Mouse (Mus musculus) kidney, adult 18-20 months (tissue): ENCODE measurements around the gene Pax4.

ENCODE experiments used
- DNase-seq: peaks from one replicate; pipeline ENCODE4 v3.0.0; 2021

The Pax4 gene

DNA sequence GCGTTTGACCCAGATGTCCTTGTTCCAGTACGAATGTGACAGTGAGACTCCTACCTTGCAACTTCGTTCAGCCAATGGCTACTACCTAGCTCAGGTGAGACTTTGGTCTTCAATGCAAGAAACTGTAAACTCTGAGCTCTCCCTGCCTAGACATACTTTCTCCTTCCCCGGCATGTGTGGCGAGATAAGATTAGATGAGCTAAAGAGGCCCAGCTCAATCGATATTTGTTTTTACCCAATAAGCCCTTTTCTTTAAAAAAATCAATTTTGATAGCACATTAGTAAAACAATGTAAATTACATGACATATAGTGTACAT lies 17.7 kb downstream of the Pax4 start:
- no peak for DNase-seq

DNA sequence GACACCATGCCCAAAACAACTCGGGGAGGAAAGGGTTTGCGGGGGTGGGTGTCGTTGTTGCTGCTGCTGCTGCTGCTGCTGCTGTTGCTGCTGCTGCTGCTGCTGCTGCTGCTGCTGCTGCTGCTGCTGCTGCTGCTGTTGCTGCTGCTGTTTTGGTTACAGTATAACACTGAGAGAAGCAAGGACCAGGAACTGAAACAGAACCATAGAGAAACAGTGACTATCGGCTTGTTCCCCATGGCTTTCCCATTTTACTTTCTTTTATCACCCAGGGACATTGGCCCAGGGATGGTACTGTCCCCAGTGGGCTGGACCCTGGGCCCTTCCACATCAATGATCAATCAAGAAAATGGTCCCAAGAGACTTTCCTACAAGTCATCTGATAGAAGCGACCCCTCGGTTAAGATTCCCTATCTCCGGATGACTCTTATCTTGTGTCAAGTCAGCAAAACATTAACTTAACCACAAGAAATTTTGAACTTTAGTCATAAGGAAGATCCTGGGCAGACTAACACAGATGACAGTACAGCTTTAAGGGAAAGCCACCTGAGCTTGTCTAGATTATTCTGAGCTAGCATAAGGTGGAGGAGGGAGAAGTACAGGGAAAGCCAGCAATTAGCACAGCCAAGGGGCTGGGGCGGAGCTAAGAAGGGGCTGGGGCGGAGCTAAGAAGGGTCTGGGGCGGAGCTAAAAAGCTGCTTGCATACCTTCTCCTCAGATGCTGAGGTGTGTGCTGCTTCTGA lies 18.2 kb downstream of the Pax4 start:
- no peak for DNase-seq

DNA sequence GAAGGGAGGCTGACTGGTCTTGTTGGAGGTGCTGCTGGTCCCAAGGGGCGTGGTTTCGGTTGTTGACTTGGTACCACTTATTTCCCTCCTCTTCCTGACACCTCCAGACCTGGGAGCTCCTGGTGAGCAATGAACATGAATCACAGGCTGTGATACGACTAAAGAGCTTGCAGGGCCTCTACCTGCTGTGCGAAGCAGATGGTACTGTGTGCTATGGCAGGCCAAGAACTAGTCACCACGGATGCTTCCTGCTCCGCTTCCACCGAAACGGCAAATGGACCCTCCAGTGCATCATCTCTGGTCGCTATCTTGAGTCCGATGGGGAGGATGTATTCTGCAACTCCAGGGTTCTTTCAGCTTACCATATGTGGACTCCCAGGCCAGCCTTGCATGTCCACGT lies 19.3 kb downstream of the Pax4 start:
- no peak for DNase-seq

DNA sequence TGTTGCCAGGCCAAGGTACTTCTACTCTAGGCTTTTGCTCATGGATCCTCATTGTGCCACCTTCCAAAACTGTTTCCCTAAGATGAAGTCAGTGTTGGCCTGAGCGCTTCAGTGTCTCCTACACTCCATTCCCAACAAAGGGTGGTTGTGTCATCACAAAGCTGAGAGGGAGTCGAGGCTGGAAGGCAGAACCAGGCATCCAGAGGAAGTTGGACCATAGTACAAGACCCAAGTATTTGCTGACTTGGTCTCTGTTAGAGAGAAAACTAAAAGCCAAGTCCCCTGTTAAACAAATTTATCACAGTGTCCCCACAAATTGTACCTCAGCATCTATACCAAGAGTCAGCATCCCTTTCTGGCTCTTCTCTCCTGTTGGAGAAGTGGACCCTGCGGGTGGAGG lies 20.9 kb downstream of the Pax4 start, which contains the start of gene Gcc1:
Gene Gcc1 (minus strand): TSS at position 101 of the 400 bp plus-strand sequence.
- DNase-seq: no peak

DNA sequence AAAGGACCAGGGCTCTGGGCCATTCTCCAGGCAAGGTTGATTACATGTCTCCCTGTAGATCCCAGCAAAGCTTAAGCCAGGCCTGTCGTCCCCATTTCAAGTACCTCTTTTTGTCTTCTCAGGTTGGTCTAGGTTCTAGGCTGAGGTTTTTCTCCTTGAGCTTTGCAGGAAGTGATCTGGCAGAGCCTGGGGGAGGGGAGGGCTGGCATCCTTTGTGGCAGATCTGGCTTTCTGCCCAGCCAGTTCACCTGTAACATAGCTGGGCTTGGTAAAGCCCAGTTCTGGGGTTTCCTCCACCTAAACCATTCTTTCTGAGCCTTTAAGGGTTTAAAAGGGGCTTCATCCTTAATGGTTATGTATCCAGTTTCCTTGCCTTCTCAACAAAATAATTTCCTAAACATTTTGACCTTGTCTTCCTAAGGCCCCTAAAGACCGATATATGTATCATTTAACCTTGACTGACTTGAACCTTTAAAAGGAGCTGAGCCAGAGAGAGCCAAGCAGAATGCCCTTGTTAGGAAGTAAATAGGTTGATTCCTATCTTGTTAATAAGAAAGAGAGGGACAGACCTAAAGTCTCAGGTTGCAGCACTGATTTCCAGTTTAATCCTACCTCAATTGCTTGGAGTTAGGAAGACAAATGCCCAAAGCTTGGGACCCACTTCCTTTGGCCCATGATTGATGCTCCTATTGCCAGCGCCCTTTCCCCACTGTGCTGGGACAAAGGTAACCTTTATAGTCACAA lies 21.9 kb downstream of the Pax4 start, which contains the start of gene Fscn3:
Gene Fscn3 (plus strand): TSS at position 694 of the 744 bp plus-strand sequence.
- DNase-seq: peak; percentile 52

DNA sequence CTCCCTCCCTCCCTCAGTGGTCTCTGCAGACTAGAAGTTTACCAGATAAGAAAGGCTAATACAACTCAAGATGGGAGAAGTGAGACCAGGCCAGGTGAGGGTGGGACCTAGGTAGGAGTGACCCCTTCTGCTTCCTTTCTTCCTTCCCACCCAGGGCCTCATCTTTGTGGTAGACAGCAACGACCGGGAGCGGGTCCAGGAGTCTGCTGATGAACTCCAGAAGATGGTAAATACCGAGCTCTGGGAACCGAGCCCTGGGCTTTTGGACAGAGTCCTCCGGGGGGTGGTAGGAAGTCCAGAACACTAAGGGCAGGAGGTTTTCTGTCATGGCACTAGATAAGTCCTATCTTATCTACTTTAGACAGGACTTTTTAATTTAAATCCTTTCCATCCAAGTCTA lies 24.1 kb downstream of the Pax4 start:
- DNase-seq: no peak

DNA sequence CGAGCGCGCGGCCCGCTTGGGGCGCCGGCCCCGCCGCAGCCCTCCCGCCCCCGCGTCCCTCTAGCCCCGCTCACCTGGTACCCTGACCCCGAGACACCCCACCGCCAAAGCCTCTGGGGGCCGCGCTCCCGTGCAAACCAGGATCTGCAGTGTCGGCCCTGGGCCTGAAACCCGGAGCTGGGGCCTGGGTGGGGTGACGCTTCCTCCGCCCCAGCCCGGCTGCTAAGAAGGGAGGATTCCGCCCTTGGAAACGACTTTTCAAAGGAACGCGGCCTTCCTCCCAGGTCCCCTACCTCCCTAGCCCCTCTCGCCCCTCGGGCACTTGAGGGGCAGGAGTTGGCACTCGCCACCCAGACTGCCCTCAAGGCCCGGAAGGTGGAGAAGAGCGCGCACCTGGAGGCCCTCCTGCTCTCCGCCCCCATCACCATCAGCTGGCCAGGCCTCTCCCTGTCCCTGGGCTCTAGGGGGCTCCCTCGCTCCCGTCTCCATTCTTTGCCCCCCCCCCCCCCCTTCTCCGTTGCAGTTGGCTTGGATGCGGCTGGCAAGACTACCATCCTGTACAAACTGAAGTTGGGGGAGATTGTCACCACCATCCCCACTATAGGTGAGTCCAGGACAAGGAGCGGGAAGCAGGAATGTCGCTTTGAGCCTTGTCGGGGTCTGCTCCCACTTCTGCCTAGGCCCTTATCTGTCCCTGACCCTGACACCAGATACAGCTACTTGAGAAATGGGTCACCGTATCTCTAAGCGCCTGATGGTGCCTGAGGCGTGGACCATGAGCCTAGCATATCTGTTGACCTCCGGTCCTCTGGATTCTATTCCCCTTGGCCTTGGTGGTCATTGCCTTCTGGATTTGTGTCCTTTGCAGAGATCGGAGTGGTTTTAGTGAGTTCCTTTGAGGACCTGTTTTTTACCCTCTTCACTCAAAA lies 25.1 kb downstream of the Pax4 start:
- DNase-seq: peak; percentile 70

DNA sequence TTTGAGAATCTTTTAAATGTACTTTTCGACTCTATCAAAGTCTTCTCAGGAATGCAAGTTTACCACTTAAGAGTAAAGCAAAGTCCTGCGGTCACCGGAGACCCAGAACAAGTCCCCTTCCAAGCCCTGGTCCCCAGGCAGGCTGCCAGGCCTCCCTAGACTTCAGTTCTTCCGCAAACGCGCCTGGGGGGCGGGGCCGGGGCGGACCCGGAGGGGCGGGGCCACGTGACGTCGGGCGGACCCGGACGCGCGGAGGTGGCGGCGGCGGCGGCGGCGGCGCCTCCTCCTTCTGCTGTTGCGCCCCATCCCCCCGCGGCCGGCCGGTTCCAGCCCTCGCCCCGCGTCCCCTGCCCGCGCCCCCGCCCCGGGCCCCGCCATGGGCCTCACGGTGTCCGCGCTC lies 25.8 kb downstream of the Pax4 start, which contains the start of gene Arf5:
Gene Arf5 (plus strand): TSS at position 248 of the 400 bp plus-strand sequence.
- DNase-seq: peak; percentile 96

DNA sequence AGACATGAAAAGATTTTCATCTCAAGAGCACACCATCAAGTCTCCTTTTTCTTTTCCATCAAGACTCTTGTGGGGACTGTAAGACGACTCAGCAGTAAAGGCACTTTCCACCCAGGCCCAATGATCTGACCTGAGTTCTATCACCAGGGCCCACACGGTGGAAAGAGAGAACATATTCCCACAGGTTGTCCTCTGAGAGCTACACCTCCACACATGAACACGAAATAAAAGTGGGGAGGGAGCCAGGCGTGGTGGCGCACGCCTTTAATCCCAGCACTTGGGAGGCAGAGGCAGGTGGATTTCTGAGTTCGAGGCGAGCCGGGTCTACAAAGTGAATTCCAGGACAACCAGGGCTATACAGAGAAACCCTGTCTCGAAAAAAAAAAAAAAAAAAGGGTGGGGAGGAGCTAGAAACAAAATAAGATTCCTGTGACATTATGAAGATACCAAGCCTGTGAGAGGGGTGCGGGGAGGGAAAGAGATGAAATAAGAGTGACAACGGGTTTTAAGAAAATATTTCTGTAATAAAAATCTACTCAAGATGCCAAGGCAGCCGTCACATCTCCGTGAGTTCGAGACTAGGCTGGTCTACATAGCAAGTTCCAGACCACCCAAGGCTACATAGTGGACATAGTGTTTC lies 26.4 kb downstream of the Pax4 start:
- DNase-seq: no peak

DNA sequence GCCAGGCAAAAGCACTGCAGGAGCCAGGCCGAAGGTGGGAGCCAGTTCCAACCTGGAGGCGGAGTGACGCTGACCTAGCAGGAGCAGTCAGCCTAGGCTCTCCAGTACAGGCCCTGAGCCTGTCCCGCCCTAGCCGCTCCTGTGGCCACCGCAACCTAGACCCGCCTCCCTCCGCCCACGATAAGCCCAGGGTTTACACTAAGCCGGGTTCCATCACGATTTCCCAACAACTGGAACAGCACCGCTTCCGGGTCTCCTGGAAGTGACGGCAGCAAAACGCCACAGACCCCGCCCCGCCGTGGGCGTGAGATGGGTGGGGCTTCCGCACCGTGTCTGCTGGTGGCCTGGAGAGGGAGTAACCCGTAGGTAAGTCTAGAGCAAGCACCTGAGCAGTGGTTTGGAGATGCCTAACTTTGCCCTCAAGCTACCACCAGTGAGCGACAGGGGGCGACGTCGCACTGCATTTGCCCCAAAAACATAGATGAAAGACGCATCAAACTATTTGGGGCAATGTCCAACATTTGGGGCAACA lies 27.6 kb downstream of the Pax4 start:
- DNase-seq: peak; percentile 98

DNA sequence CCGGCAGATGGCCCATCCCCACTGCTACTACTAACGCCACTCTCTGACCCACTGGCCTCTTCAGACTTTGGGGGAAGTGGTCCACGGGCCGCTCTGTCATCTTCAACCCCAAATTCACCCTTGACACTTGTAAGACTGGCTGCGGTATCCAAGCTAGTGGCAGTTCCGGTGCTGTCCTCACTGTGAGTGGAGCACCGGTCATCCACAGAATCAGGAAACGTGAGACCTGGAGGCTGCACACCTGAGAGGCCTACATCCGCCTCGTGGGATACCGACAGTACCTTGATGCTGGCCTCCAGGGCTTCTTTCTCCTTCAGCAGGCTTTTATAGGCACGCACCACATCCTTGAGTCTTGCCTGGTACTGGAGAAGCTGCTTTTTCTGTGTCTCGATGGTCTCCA lies 28.3 kb downstream of the Pax4 start:
- no peak for DNase-seq

DNA sequence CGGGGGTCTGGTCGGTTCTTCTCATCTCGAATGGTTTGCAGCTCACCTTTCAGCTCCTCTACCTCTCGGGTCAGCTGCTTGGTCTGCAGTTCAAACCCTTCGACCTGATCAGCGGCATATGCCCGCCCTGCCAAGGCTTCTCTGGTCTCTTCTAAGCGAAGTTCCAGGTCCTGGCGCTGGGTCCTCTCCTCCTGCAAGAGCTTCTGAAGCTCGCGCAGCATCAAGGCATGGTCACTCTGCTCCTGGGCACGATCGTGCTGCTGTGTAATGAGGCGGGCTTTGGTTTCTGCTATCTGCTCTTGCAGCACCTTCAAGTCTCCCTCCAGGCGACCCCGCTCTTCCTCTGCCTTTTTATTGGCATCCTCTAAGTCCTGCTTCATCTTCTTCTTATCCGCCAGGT lies 28.8 kb downstream of the Pax4 start:
- DNase-seq: no peak

DNA sequence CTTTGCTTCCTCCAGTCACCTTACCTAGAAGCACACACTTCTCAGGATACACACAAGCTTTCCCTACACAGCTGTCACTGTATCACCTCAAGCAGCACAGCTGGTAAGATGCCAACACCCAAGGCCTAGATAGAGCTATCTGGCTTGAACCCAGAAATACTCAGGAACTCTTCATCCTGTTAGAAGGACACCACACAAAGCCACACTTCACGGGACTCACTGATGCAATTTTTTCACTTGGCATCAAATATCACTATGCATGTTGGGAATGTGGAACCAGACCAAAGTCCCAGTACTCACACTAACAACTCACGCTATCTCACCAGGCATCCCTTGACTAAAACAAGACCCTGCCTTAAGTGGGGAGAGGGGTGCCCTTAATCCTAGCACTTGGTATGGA lies 29.5 kb downstream of the Pax4 start:
- no peak for DNase-seq

DNA sequence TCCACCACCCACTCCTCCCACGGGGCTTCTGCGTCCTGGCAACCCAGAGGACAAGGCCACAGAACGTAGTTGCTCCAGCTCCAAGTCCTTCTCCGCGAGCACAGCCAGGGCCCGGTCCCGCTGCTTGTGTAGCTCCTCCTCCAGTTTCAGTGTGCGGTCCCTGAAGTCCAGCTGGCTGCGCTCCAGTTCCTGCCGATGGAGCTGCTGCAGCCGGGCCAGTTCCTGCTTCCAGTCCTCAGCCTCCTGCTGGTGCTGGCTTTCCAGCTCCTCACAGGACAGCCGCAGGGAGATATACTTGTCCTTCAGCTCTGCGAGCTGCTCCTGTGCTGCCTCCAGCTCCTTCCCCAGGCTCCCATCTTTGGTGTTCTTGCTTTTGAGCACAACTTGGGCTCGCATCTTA lies 30.7 kb downstream of the Pax4 start:
- peak; percentile 81 for DNase-seq

DNA sequence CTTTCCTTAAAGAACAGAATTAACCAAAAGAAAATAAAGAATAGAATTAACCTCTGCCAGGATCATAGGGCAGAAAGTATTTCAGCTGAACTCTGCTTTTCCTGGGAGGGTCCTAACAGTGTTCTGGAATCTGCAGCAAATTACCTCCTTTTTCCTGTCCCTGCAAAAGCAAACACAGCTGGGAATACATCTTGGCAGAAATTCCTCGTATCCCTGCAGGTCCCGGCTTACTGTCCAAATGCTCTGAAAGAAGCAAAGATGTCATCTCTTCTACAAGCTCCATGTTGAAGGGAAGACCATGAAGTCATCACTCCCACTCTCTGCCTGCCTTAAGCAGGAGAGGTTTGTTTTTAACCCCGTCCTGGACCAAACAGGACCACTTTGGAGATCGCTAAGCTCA lies 32.2 kb downstream of the Pax4 start:
- no peak for DNase-seq

DNA sequence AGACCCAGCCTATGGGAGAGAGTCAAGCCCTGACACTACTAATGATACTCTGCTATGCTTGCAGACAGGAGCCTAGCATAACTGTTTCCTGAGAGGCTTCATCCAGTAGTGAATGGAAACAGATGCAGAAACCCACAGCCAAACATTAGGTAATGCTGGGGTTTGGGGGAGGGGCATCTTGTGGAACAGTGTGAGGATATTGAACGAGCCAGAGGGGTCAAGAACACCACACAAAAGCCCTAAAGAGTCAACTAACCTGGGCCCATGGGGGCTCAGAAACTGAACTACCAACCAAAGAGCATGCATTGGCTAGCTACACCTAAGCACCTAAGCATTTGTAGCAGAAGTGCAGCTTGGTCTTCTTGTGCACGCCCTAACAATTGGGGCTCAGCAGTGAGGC lies 37.9 kb downstream of the Pax4 start:
- no peak for DNase-seq

DNA sequence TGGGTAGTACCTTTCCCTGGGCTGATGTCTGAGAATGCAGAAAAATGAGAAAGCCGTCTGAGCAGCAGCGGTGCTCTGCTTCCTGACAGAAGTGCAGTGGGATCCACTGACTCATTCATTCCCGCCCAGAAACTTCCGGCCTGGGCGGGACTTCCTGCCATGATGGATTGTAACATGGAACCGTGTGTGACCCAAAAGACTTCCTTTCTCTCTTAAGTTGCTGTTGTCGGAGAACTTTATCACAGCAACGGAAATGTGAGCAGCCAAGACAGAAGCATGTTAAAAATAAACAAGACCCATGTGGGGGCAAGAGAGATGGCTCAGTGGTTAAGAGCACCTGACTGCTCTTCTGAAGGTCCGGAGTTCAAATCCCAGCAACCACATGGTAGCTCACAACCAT lies 39.1 kb downstream of the Pax4 start:
- DNase-seq: peak; percentile 38

DNA sequence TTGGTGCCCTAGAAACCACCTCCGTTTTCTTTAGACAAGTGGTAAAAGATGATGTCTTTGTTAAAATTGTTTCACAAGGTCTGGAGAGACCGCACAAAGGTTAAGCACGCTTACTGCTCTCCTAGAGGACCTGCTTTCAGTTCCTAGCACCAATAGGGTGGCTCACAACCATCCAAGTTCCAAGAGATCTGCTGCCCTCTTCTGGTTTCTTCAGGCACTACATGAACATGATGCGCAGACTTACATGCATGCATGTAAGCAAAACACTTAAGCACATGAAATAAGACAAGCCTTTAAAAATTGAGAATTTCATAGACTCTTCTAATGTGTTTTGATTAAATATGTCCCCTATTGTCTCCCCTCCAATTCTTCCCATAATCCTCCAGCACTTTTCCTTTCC lies 49.4 kb downstream of the Pax4 start:
- no peak for DNase-seq

DNA sequence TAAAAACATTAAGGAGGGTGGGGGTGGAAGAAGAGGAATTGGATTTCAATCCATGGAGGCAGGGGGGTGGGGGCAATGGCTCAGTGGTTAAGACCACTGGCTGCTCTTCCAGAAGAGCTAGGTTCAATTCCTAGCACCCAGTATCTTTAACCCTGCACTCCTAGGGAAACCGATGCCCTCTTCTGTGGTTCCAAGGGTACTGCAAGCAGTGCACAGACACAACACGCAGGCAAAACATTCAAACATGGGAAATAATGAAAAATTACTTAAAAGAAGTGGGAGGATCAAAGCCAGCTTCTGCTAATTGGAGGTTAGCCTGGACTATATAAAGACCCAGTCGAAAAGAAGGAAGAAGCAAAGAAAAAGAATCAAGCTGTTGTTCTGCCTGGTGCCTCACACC lies 50.4 kb downstream of the Pax4 start:
- no peak for DNase-seq

DNA sequence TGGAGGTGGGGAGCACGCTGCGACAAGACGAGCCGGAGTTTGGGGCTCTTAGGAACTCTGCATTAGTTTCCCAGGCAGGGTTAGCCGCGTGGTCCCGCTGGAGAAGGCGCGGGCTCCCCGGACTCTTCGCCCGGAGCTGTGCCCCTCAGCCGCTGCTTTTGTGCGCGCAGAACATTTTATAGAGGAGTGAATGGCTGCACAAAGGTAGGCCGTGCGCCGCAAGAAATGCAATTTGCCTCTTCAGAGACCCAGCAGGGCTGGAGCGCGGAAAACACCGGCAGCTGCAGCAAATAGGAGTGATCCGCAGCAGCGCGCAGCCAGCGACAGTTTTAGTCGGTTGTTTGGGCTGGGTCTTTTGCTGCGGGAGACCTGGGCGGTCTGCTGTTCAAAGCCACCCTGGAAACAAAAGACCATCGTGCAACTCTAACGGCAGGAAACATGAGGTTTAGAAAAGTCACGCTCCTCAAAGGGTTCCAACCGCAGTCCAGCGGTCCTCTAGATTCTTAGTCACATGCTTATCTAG lies 51.4 kb downstream of the Pax4 start, which contains the start of gene Zfp800:
Gene Zfp800 (minus strand): TSS at position 325 of the 523 bp plus-strand sequence.
- no peak for DNase-seq

DNA sequence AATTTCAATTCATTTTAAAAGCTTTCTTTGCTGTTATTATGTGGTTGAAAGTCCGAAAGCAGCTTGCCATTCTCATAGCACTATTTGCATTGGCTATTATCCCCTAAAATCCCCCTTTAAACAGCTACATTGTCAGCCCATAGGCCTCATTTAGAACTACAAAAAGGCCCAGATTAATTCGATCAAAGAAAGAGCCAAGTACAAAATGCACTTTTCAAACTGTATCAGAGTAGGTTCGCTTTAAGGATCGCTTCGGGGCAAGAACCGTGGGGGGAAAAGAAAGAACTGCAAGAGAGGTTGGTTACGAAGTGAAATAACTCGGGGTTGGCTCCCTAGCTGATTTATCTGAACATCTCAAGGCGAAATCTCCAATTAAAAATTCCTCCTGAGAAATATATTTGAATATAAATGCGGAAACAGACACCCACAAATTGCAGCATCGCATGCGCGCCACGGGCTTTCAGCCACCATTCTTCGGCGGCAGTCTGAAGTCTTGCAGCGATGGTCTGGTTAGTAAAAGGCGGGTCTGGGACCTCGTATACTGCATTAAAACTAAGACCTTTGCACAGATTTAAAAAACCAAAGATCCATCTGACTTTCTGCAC lies 52.2 kb downstream of the Pax4 start:
- DNase-seq: no peak
